In the genomic region with DNA sequence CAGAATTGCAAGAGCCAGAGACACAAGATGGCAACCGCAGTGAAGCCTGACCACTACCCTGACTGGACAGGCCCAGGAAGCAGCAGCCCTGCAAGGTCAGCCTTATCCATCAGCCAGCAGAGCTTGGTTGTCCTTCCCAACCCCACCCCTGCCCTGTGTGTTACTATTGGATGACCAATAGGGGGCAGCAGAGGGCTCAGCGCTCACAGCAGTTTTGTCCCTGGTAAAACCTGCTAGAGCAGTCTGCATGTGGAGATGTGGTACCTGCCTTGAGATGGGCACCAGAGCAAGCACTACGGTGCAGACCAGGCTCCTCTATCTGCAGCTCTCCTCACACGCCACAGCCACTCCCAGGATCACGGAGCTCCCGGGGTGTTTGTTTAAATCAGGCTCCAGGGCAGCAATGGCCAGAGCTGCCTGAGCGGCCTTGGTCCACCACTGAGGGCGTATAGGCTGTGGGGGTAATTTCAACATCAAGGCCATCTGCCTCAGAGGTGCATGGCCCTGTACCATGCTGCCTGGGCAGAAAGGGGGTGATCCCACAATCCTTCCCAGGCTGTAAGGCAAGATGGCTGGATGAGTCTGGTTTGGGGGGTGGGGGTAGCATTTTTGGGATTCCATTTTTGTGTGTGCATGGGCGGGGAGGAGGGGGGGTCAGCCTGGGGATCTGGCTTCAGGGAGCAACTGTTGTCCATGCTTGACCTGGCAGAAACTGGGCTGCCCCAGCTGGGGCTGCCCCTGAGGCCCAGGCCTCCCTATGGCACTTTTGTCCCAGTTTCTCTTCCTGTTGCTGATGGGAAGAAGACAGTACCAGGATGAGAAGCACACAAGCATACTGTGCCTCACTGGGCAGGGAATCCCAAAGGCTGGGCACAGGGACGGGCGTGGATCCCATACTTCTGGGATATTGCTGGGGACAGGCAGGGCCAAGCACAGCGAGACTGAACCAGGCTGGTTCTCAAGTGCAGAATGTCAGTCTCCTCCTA, we compare ENCODE assay signal across 8 mouse cellular contexts. TPM values are rescaled to one million over a fixed set of nuclear protein-coding genes. Genes with fewer than 3 reads are reported as not detected.
DNase-seq lines count a peak whose midpoint lies in the region; ATAC-seq and TF ChIP-seq lines count a peak whose summit lies in the region.

No protein-coding gene starts in this region.

- peak; percentile 60; the same call in 1 of the 2 replicates for ATAC-seq in heart, postnatal 0 days (ENCODE audit: insufficient read depth, low read depth)
- peak; percentile 43; the same call in 1 of the 2 replicates for ATAC-seq in midbrain, embryonic 13.5 days

- H3K4me3 ChIP-seq in left cerebral cortex, adult 2 months: no peak overlapping the region
- H3K4me3 ChIP-seq in heart, postnatal 0 days (ENCODE audit: low read depth, low read length): no peak overlapping the region
- H3K4me3 ChIP-seq in limb, embryonic 10.5 days: no peak overlapping the region
- H3K4me3 ChIP-seq in midbrain, embryonic 13.5 days (replicated peaks): no peak overlapping the region
- no peak overlapping the region for H3K4me3 ChIP-seq in thymus, adult 2 months (ENCODE audit: control insufficient read depth, insufficient read depth, low read length)

- H3K4me1 ChIP-seq in heart, postnatal 0 days (ENCODE audit: control insufficient read depth, insufficient read depth): 0 out of 2 replicates have a peak, but pooled peaks cover 4% of the 10 kb centered on the region
- H3K4me1 ChIP-seq in limb, embryonic 10.5 days: peaks cover 13% of the 10 kb centered on the region; the same call in 1 of the 2 replicates
- H3K4me1 ChIP-seq in midbrain, embryonic 13.5 days (replicated peaks): peaks cover 13% of the 10 kb centered on the region
- no peaks in the 10 kb centered on the region for H3K4me1 ChIP-seq in thymus, adult 2 months (replicated peaks; ENCODE audit: control insufficient read depth, insufficient read depth, low read length)

- no peaks in the 10 kb centered on the region for H3K36me3 ChIP-seq in heart, postnatal 0 days (replicated peaks; ENCODE audit: control insufficient read depth, insufficient read depth, low read length)
- peaks cover 7% of the 10 kb centered on the region for H3K36me3 ChIP-seq in limb, embryonic 10.5 days
- H3K36me3 ChIP-seq in midbrain, embryonic 13.5 days: peaks cover 13% of the 10 kb centered on the region; the same call in 1 of the 2 replicates
- no peaks in the 10 kb centered on the region for H3K36me3 ChIP-seq in thymus, adult 2 months (ENCODE audit: control insufficient read depth, insufficient read depth, low read length)

- H3K4me2 ChIP-seq in heart, postnatal 0 days (ENCODE audit: low read depth, low read length): no peak overlapping the region
- no peak overlapping the region for H3K4me2 ChIP-seq in midbrain, embryonic 13.5 days (replicated peaks)

- no peaks in the 10 kb centered on the region for H3K27me3 ChIP-seq in heart, postnatal 0 days (ENCODE audit: control insufficient read depth, insufficient read depth, low read length)
- H3K27me3 ChIP-seq in limb, embryonic 10.5 days (ENCODE audit: low read depth, poor library complexity, severe bottlenecking): no peaks in the 10 kb centered on the region
- H3K27me3 ChIP-seq in midbrain, embryonic 13.5 days: no peaks in the 10 kb centered on the region
- H3K27me3 ChIP-seq in thymus, adult 2 months (ENCODE audit: control insufficient read depth, insufficient read depth, low read length): no peaks in the 10 kb centered on the region

- 57% methylated on average over 12 of the region's 12 CpGs for WGBS in heart, postnatal 0 days
- 58% methylated on average over 12 of the region's 12 CpGs for WGBS in limb, embryonic 10.5 days
- 58% methylated on average over 12 of the region's 12 CpGs for WGBS in midbrain, embryonic 13.5 days
- WGBS in thymus, adult 2 months: 80% methylated on average over 12 of the region's 12 CpGs

- H3K9ac ChIP-seq in heart, postnatal 0 days (replicated peaks; ENCODE audit: low read depth, low read length): no peak overlapping the region
- peak overlapping the region; percentile 32; the same call in 1 of the 2 replicates for H3K9ac ChIP-seq in midbrain, embryonic 13.5 days (replicated peaks)

- TF ChIP-seq EP300 in heart, postnatal 0 days (IDR thresholded peaks at IDR 0.05; ENCODE audit: low read depth): no peak

- DNase-seq in left cerebral cortex, adult 2 months (ENCODE audit: extremely low spot score in 1 of 2, low spot score in 2 of 2): peak; percentile 21 to 38
- DNase-seq in left cerebral cortex, adult 11 months (ENCODE audit: low spot score): no peak
- peak; percentile 68 for DNase-seq in adrenal gland, adult 2 months
- peak; percentile 69 for DNase-seq in embryo, embryonic 11 days
- DNase-seq in heart, postnatal 0 days (ENCODE audit: low spot score): peak; percentile 60
- DNase-seq in limb, embryonic 10.5 days (ENCODE audit: low spot score): peak; percentile 69
- peak; percentile 54 for DNase-seq in thymus, adult 2 months

- no peak overlapping the region for H3K27ac ChIP-seq in left cerebral cortex, adult 2 months
- no peak overlapping the region for H3K27ac ChIP-seq in heart, postnatal 0 days (ENCODE audit: low read depth)
- H3K27ac ChIP-seq in limb, embryonic 10.5 days: no peak overlapping the region
- no peak overlapping the region for H3K27ac ChIP-seq in midbrain, embryonic 13.5 days
- no peak overlapping the region for H3K27ac ChIP-seq in thymus, adult 2 months (ENCODE audit: control insufficient read depth, insufficient read depth, low read length)

- TF ChIP-seq POLR2A in thymus, adult 2 months (IDR thresholded peaks at IDR 0.05; ENCODE audit: control insufficient read depth, extremely low read depth, insufficient read depth, low read length, poor library complexity): no peak

- intact Hi-C loops in left cerebral cortex, adult 2 months (cut with DNase I): no loop called here

- peak; percentile 76 for TF ChIP-seq CTCF in left cerebral cortex, adult 2 months (IDR thresholded peaks at IDR 0.05)
- TF ChIP-seq CTCF in heart, postnatal 0 days (IDR thresholded peaks at IDR 0.05; ENCODE audit: low read depth): peak; percentile 87
- peak; percentile 88; the same call in 1 of the 2 replicates for TF ChIP-seq CTCF in thymus, adult 2 months (IDR thresholded peaks at IDR 0.05; ENCODE audit: borderline replicate concordance, control insufficient read depth, extremely low read depth, insufficient read depth, low read length, poor library complexity)

- H3K9me3 ChIP-seq in heart, postnatal 0 days (replicated peaks; ENCODE audit: control insufficient read depth, low read length): no peaks in the 10 kb centered on the region
- H3K9me3 ChIP-seq in limb, embryonic 10.5 days (replicated peaks): no peaks in the 10 kb centered on the region
- H3K9me3 ChIP-seq in midbrain, embryonic 13.5 days: no peaks in the 10 kb centered on the region

RNA-seq across cellular contexts. Expression of gene Uts2r, which starts 16.5 kb away (rescaled TPM):
- total RNA-seq in left cerebral cortex, adult 2 months (2021): under 1 TPM in 1 of 2 experiments, not detected in 1; 0.21 TPM
- total RNA-seq in adrenal gland, adult 2 months (2021): not detected
- 0.19 and 0.20 TPM in 2 replicates for polyA plus RNA-seq in adrenal gland, adult 2 months (2012; rRNA removed)
- total RNA-seq in heart, postnatal 0 days (2014; rRNA removed; ENCODE audit: low replicate concordance): not detected in 2 replicates
- polyA plus RNA-seq in heart, postnatal 0 days (2015; fragmentation: Nextera tagmentation; extraction: Ambion mirVana): not detected in 2 replicates
- polyA plus RNA-seq in limb, embryonic 10.5 days (2016; fragmentation: Nextera tagmentation; extraction: Ambion mirVana): 0.11 TPM in 1 of 2 replicates, not detected in the other
- polyA plus RNA-seq in midbrain, embryonic 13.5 days (2015; fragmentation: Nextera tagmentation; extraction: Ambion mirVana): 0.15 and 0.22 TPM in 2 replicates
- 0.75 and 1.5 TPM in 2 replicates for polyA plus RNA-seq in thymus, adult 2 months (2012; rRNA removed)

RNA-seq across cellular contexts. Expression of gene Hexdc, which starts 27.7 kb away (rescaled TPM):
- 10 to 100 TPM; 21.2 to 26.8 TPM for total RNA-seq in left cerebral cortex, adult 2 months (2021)
- total RNA-seq in adrenal gland, adult 2 months (2021): 10 to 100 TPM in 1 of 2 experiments, 1 to 10 TPM in 1; 7.6 to 13.0 TPM
- polyA plus RNA-seq in adrenal gland, adult 2 months (2012; rRNA removed): 18.5 and 21.7 TPM in 2 replicates
- total RNA-seq in heart, postnatal 0 days (2014; rRNA removed; ENCODE audit: low replicate concordance): 23.8 and 36.6 TPM in 2 replicates
- polyA plus RNA-seq in heart, postnatal 0 days (2015; fragmentation: Nextera tagmentation; extraction: Ambion mirVana): 6.4 and 6.5 TPM in 2 replicates
- polyA plus RNA-seq in limb, embryonic 10.5 days (2016; fragmentation: Nextera tagmentation; extraction: Ambion mirVana): 5.7 and 9.0 TPM in 2 replicates
- 18.2 and 21.1 TPM in 2 replicates for polyA plus RNA-seq in midbrain, embryonic 13.5 days (2015; fragmentation: Nextera tagmentation; extraction: Ambion mirVana)
- polyA plus RNA-seq in thymus, adult 2 months (2012; rRNA removed): 11.2 and 15.0 TPM in 2 replicates

RNA-seq across cellular contexts. Expression of gene Ogfod3, which starts 27.9 kb away (rescaled TPM):
- total RNA-seq in left cerebral cortex, adult 2 months (2021): 1 to 10 TPM; 7.2 TPM
- 10 to 100 TPM; 27.9 to 28.5 TPM for total RNA-seq in adrenal gland, adult 2 months (2021)
- 33.7 and 37.7 TPM in 2 replicates for polyA plus RNA-seq in adrenal gland, adult 2 months (2012; rRNA removed)
- total RNA-seq in heart, postnatal 0 days (2014; rRNA removed; ENCODE audit: low replicate concordance): 8.7 and 10.9 TPM in 2 replicates
- 26.8 and 27.1 TPM in 2 replicates for polyA plus RNA-seq in heart, postnatal 0 days (2015; fragmentation: Nextera tagmentation; extraction: Ambion mirVana)
- polyA plus RNA-seq in limb, embryonic 10.5 days (2016; fragmentation: Nextera tagmentation; extraction: Ambion mirVana): 17.0 and 19.1 TPM in 2 replicates
- polyA plus RNA-seq in midbrain, embryonic 13.5 days (2015; fragmentation: Nextera tagmentation; extraction: Ambion mirVana): 20.2 and 22.9 TPM in 2 replicates
- 6.2 and 7.4 TPM in 2 replicates for polyA plus RNA-seq in thymus, adult 2 months (2012; rRNA removed)

RNA-seq across cellular contexts. Expression of gene Tex19.1, which starts 30.6 kb away (rescaled TPM):
- not detected for total RNA-seq in left cerebral cortex, adult 2 months (2021)
- total RNA-seq in adrenal gland, adult 2 months (2021): not detected
- polyA plus RNA-seq in adrenal gland, adult 2 months (2012; rRNA removed): 0.18 TPM in 1 of 2 replicates, not detected in the other
- total RNA-seq in heart, postnatal 0 days (2014; rRNA removed; ENCODE audit: low replicate concordance): not detected in 2 replicates
- not detected in 2 replicates for polyA plus RNA-seq in heart, postnatal 0 days (2015; fragmentation: Nextera tagmentation; extraction: Ambion mirVana)
- 0.09 TPM in 1 of 2 replicates, not detected in the other for polyA plus RNA-seq in limb, embryonic 10.5 days (2016; fragmentation: Nextera tagmentation; extraction: Ambion mirVana)
- polyA plus RNA-seq in midbrain, embryonic 13.5 days (2015; fragmentation: Nextera tagmentation; extraction: Ambion mirVana): not detected in 2 replicates
- 0.08 TPM in 1 of 2 replicates, not detected in the other for polyA plus RNA-seq in thymus, adult 2 months (2012; rRNA removed)

RNA-seq across cellular contexts. Expression of gene Cybc1, which starts 52.5 kb away (rescaled TPM):
- 10 to 100 TPM; 22.0 to 23.3 TPM for total RNA-seq in left cerebral cortex, adult 2 months (2021)
- total RNA-seq in adrenal gland, adult 2 months (2021): 10 to 100 TPM; 20.4 to 21.9 TPM
- 18.7 and 18.8 TPM in 2 replicates for polyA plus RNA-seq in adrenal gland, adult 2 months (2012; rRNA removed)
- 11.3 and 13.0 TPM in 2 replicates for total RNA-seq in heart, postnatal 0 days (2014; rRNA removed; ENCODE audit: low replicate concordance)
- polyA plus RNA-seq in heart, postnatal 0 days (2015; fragmentation: Nextera tagmentation; extraction: Ambion mirVana): 12.4 and 13.5 TPM in 2 replicates
- polyA plus RNA-seq in limb, embryonic 10.5 days (2016; fragmentation: Nextera tagmentation; extraction: Ambion mirVana): 29.4 and 33.8 TPM in 2 replicates
- 42.6 and 43.8 TPM in 2 replicates for polyA plus RNA-seq in midbrain, embryonic 13.5 days (2015; fragmentation: Nextera tagmentation; extraction: Ambion mirVana)
- polyA plus RNA-seq in thymus, adult 2 months (2012; rRNA removed): 87.4 and 106 TPM in 2 replicates
